Mouse (Mus musculus) macrophage (primary cell): ENCODE data around the gene Alox8. TPM values are rescaled to one million over a fixed set of nuclear protein-coding genes. Genes with fewer than 3 reads are reported as not detected.

Source experiments
- H3K27ac ChIP-seq: fragments of 350-480 bp; formaldehyde crosslinking; 2 replicates; pipeline ENCODE4 v1.9.0; 2021
- H3K36me3 ChIP-seq: fragments of 350-480 bp; formaldehyde crosslinking; 2 replicates; pipeline ENCODE4 v1.9.0; 2021; ENCODE audit errors: inconsistent target
- H3K4me3 ChIP-seq: fragments of 350-480 bp; formaldehyde crosslinking; 2 replicates; pipeline ENCODE4 v1.9.0; 2021; ENCODE audit errors: inconsistent target
- H3K79me2 ChIP-seq: fragments of 350-480 bp; formaldehyde crosslinking; 2 replicates; pipeline ENCODE4 v1.9.0; 2021; ENCODE audit errors: inconsistent target
- WGBS: methylation state at CpG from one replicate; pipeline ENCODE4 v1.1.7; 2026; ENCODE audit warnings: inconsistent platforms; ENCODE audit not compliant: missing documents; 5-methylcytosine and 5-hydroxymethylcytosine counted together
- polyA plus RNA-seq: library from polyadenylated mRNA; stranded (reverse); fragments of 250-400 nt; gene quantifications from 3 replicates; pipeline ENCODE4 v1.2.4, GENCODE M21; 2018; ENCODE audit warnings: inconsistent platforms

The Alox8 gene
- polyA plus RNA-seq, 1 experiment from 2014 or later, result not detected

- no peaks in the 10 kb centered on the region for H3K36me3 ChIP-seq
- 22% methylated on average over 13 of the region's 13 CpGs for WGBS
- no peak overlapping the region for H3K4me3 ChIP-seq
- H3K27ac ChIP-seq, result no peak overlapping the region
- no peaks in the 10 kb centered on the region for H3K79me2 ChIP-seq
Observed at GRCm38 (mm10) chr11:69202469-69203230, 5.0 kb upstream of the Alox8 start.

DNA sequence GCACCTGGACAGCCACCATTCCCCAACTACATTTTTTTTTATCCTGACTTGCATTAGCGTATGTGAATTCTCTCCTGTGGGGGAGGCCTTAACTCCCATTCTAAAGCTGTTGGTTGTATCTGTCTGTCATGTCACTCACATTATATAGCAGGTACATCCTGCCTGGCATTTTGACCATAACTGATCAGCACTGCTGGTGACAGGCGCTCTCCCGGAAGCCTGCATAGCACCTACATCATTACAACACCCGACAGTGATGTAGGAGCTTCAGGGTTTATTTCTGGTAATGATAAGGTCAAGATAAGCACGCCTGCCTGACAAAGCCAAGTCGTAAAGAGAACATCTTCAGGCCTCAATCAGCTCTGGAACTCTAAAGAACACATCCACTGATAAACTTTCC is 2.6 kb upstream of the Alox8 start:
- Histone ChIP-seq H3K36me3 (no peaks in the 10 kb centered on the region), H3K79me2 (no peaks in the 10 kb centered on the region)
- 94% methylated on average over 6 of the region's 6 CpGs for WGBS

GRCm38 (mm10) chr11:69199251-69199650 is 1.6 kb upstream of the Alox8 start:
- WGBS, result 100% methylated on average over 1 of the region's 1 CpGs
- Histone ChIP-seq H3K79me2 (no peaks in the 10 kb centered on the region), H3K27ac (no peak overlapping the region), H3K36me3 (no peaks in the 10 kb centered on the region), H3K4me3 (no peak overlapping the region)

More for the DNA sequence above, 2.6 kb upstream of the Alox8 start:
- Histone ChIP-seq H3K4me3 (no peak overlapping the region), H3K27ac (no peak overlapping the region)

DNA sequence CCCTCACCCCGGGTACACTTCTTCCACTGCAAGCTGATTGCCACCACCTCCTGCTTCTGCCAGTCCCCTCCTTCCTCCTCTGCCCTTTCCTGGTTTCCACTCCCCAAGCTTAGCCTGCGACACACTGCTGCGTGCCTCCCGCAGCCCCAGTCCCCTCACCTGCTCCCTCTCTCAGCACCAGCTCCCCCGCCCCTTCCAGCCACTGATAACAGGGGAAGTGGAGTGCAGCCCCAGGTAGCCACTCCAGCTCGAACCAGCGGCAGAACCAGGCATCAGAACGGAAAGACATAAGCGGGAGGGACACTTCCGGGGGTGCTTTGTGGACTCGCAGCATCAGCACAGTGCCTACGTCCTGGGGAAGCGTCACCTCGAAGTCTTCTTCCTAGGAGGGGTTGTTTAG is 449 bp downstream of the Alox8 start:
- H3K4me3 ChIP-seq, result no peak overlapping the region

DNA sequence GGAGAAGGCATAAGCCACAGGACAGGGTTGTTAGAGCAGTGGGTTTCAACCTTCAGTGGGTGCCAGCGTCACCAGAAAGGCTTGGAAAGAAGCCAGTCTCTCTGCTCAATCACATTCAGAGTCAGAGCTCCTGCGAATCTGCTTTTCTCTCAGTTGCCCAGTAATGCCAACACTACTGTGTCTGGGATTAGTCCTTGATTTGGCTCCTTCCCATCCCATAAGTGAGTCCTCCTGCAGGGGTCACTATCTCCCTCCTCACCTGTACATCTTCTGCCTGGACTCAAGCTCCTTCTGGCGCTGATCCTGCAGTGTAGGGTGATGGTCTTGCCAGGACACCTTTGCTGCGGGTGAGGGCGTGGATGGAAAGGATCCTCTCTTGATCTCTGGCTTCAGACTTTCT is 877 bp downstream of the Alox8 start:
- H3K79me2 ChIP-seq, result no peaks in the 10 kb centered on the region
- no peak overlapping the region for H3K4me3 ChIP-seq
- WGBS, result 5% methylated on average over 5 of the region's 5 CpGs

More for the DNA sequence above, 449 bp downstream of the Alox8 start:
- no peaks in the 10 kb centered on the region for H3K79me2 ChIP-seq
- no peaks in the 10 kb centered on the region for H3K36me3 ChIP-seq
- no peak overlapping the region for H3K27ac ChIP-seq
- whole genome bisulfite sequencing, result 3% methylated on average over 14 of the region's 14 CpGs

GRCm38 (mm10) chr11:69192840-69193239 is 4.8 kb downstream of the Alox8 start:
- Histone ChIP-seq H3K4me3 (no peak overlapping the region), H3K27ac (no peak overlapping the region), H3K36me3 (no peaks in the 10 kb centered on the region), H3K79me2 (no peaks in the 10 kb centered on the region)
- 0% methylated on average over 1 of the region's 1 CpGs for WGBS

More for the DNA sequence above, 877 bp downstream of the Alox8 start:
- H3K36me3 ChIP-seq, result no peaks in the 10 kb centered on the region
- no peak overlapping the region for H3K27ac ChIP-seq

DNA sequence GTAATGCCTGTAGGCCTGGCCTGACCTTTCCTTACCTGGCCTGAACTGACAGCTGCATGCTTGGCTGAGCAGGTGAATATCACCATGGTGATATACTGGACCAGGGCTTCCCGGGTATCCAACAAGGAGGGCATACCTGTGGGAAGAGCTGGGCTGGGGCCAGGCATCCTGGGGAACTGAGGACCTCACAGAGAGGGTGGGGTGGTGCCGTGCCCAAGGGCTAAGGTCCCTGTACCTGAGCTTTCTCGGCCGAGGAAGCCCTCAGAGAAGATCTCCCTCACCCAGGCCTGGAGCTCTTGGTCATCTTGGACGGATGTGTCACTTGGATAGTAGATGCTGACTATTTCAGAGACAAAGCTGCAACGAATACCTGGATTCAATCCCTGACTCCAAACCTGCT is 11.7 kb downstream of the Alox8 start:
- WGBS, result 100% methylated on average over 6 of the region's 6 CpGs
- Histone ChIP-seq H3K36me3 (no peaks in the 10 kb centered on the region), H3K79me2 (no peaks in the 10 kb centered on the region), H3K4me3 (no peak overlapping the region), H3K27ac (no peak overlapping the region)

DNA sequence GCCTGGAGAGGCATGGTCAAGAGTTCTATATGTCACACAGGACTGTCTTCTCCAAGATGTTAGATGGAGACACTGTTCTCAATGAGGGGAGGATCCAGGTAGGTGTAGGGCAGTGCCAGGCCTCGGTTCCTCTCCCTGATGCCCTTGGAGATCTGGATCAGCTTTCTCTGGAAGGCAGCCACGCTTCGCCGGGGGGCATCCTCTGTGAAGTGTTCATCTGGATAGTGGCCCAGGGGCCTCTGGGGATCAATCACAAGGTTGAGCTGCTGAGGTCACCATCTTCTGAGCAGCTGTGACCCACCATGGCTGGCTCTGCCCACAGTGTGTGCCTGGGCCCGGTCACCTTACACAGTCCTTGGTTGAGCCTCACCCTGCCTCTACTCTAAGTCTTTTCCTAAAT is 12.6 kb downstream of the Alox8 start:
- no peaks in the 10 kb centered on the region for H3K79me2 ChIP-seq
- no peak overlapping the region for H3K4me3 ChIP-seq
- H3K27ac ChIP-seq, result no peak overlapping the region
- WGBS, result 90% methylated on average over 5 of the region's 5 CpGs
- no peaks in the 10 kb centered on the region for H3K36me3 ChIP-seq

- H3K27ac ChIP-seq, result no peak overlapping the region
- H3K4me3 ChIP-seq, result no peak overlapping the region
- WGBS, result 84% methylated on average over 3 of the region's 4 CpGs
- H3K36me3 ChIP-seq, result no peaks in the 10 kb centered on the region
- H3K79me2 ChIP-seq, result no peaks in the 10 kb centered on the region
Observed at GRCm38 (mm10) chr11:69180120-69180519, 17.5 kb downstream of the Alox8 start.

DNA sequence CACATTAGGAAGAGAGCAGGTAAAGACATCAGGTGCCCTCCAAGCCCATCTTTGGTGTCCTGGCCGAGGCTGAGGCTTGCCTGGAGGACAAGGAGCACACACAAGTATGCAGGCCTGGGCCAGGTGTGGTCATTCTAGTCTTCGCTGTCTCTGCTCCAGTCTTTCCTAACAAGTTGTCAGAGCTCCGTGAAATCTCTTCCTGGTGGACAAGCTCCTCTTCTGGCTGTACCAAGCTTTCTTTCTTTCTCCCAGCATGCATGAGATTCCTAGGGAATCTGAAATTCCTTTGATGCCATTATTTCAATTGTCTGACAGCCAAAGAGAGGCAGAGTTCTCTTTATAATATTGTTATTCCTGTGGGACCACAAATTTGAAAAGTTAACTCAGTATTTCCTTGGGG is 18.1 kb downstream of the Alox8 start:
- 84% methylated on average over 3 of the region's 3 CpGs for WGBS
- no peaks in the 10 kb centered on the region for H3K36me3 ChIP-seq
- H3K4me3 ChIP-seq, result no peak overlapping the region
- no peaks in the 10 kb centered on the region for H3K79me2 ChIP-seq
- H3K27ac ChIP-seq, result no peak overlapping the region

DNA sequence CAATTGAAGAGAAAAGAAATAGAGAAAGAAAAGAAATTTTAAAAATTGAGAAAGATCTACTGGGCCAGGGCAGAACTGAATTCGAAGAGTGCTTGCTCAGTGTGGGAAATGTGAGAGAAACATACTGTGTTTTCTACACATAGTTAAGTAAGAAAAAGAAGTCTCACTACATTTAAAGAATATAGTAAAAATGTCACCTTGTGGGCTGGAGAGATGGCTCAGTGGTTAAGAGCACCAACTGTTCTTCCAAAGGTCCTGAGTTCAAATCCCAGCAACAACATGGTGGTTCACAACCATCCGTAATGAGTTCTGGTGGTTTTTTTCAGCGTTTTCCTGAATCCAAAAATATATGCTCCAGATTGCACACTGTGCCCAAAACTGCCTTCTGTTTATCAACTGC is 19.1 kb downstream of the Alox8 start:
- WGBS, result 68% methylated on average over 3 of the region's 3 CpGs
- no peak overlapping the region for H3K4me3 ChIP-seq
- H3K27ac ChIP-seq, result no peak overlapping the region
- H3K79me2 ChIP-seq, result no peaks in the 10 kb centered on the region
- no peaks in the 10 kb centered on the region for H3K36me3 ChIP-seq

DNA sequence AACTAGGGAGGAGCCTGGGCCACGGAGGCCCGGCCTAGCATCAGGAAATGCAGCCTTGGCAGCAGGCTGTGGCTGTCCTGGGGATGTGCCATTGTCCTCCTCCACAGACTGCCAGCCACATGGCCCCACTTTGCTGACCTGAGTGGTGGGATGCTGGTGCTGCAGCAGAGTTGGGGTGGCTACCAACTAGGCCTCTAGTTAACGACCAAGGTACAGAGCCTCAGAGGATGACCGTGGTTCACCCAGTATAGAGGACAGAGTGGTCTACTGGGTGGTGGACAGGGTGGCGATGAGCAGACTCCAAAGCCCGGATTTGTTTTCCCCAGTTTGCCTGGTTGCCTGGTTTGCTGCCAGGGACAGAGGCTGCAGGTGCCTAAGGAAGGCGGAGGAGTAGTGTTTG is 22.9 kb downstream of the Alox8 start:
- Histone ChIP-seq H3K79me2 (no peaks in the 10 kb centered on the region), H3K27ac (no peak overlapping the region), H3K36me3 (no peaks in the 10 kb centered on the region), H3K4me3 (no peak overlapping the region)
- 91% methylated on average over 7 of the region's 7 CpGs for WGBS

GRCm38 (mm10) chr11:69172606-69173005 is 25.0 kb downstream of the Alox8 start:
- Histone ChIP-seq H3K27ac (no peak overlapping the region), H3K4me3 (no peak overlapping the region), H3K79me2 (no peaks in the 10 kb centered on the region), H3K36me3 (no peaks in the 10 kb centered on the region)
- WGBS, result 96% methylated on average over 2 of the region's 2 CpGs

GRCm38 (mm10) chr11:69171626-69172025 is 26.0 kb downstream of the Alox8 start:
- H3K27ac ChIP-seq, result no peak overlapping the region
- H3K4me3 ChIP-seq, result no peak overlapping the region
- no peaks in the 10 kb centered on the region for H3K36me3 ChIP-seq
- 35% methylated on average over 7 of the region's 7 CpGs for WGBS
- H3K79me2 ChIP-seq, result no peaks in the 10 kb centered on the region

GRCm38 (mm10) chr11:69169313-69169712 is 28.3 kb downstream of the Alox8 start:
- 89% methylated on average over 12 of the region's 12 CpGs for WGBS
- Histone ChIP-seq H3K27ac (no peak overlapping the region), H3K4me3 (no peak overlapping the region), H3K36me3 (no peaks in the 10 kb centered on the region), H3K79me2 (no peaks in the 10 kb centered on the region)

- no peak within 1 kb of the TSS for H3K4me3 ChIP-seq
- no peak within 1 kb of the TSS for H3K27ac ChIP-seq
- H3K79me2 ChIP-seq, result no peaks in the 10 kb centered on the region
- no peaks in the 10 kb centered on the region for H3K36me3 ChIP-seq
- 12% methylated on average over 18 of the region's 18 CpGs for WGBS
Observed at GRCm38 (mm10) chr11:69156800-69157199, 40.8 kb downstream of the Alox8 start, which contains the start of gene Alox12b. Alox12b (plus strand) TSS chr11:69156989.
